In genomic region chr8:60933617-60934016, GRCm38 (mm10) we compare ENCODE assay signal across 21 mouse cellular contexts. TPM values are rescaled to one million over a fixed set of nuclear protein-coding genes. Genes with fewer than 3 reads are reported as not detected.
DNase-seq lines count a peak whose midpoint lies in the region; ATAC-seq and TF ChIP-seq lines count a peak whose summit lies in the region.
"Had no signal": no experiment of that assay in that cellular context is flagged by ENCODE, and none has a peak within 500 bp of the region (broad histone marks: within the 10 kb centered on the region; RNA-seq: fewer than 3 reads in every experiment).

No protein-coding gene starts in this region.

- in situ Hi-C loops in Patski (cut with MboI; ENCODE audit: low pct_unique_long_range_greater_than_20kb): no loop called here

- DNase-seq in gastrocnemius, adult 2 months: no peak
- DNase-seq in gastrocnemius, postnatal 14 days: no peak
- no peak for DNase-seq in left cerebral cortex, adult 2 months (ENCODE audit: extremely low spot score in 1 of 2, low spot score in 2 of 2)
- no peak for DNase-seq in left cerebral cortex, postnatal 4 days
- peak; percentile 30 for DNase-seq in 416B (ENCODE audit: low read depth)
- no peak for DNase-seq in Patski (ENCODE audit: low read depth, low spot score)
- no peak for DNase-seq in embryo, embryonic 10.5 days (ENCODE audit: low spot score)
- DNase-seq: adrenal gland, postnatal 36 days; cerebellum, adult 9-10 months; gastrocnemius, postnatal 36 days; heart, postnatal 36 days; kidney, adult 9 months; layer of hippocampus, postnatal 36 days; right cerebral cortex, postnatal 14 days; thymus, postnatal 25 days had no signal

- H3K4me3 ChIP-seq in gastrocnemius, adult 2 months: no peak overlapping the region
- no peak overlapping the region for H3K4me3 ChIP-seq in left cerebral cortex, adult 2 months
- H3K4me3 ChIP-seq: embryonic facial prominence, embryonic 15.5 days; forebrain, embryonic 10.5 days; midbrain, embryonic 12.5 days had no signal

- H3K27me3 ChIP-seq in Patski: no peaks in the 10 kb centered on the region
- H3K27me3 ChIP-seq: embryonic facial prominence, embryonic 15.5 days; midbrain, embryonic 12.5 days had no signal

- no peak overlapping the region for H3K27ac ChIP-seq in gastrocnemius, adult 2 months
- no peak overlapping the region for H3K27ac ChIP-seq in left cerebral cortex, adult 2 months
- H3K27ac ChIP-seq: embryonic facial prominence, embryonic 15.5 days; forebrain, embryonic 10.5 days; macrophage; midbrain, embryonic 12.5 days had no signal

- CTCF ChIA-PET in Patski (lab: Charles Lee): interaction anchor here (2.6 kb wide), 1 partner anchor 15 kb away, joined by 12 read pairs; no protein-coding TSS in a partner anchor

- ATAC-seq in Patski: no peak
- ATAC-seq: activated CD4-positive, CD25-positive, alpha-beta regulatory T cell, adult 4 months; hindbrain, embryonic 16.5 days had no signal

- POLR2A ChIA-PET in Patski (lab: Charles Lee): no interaction called here

- TF ChIP-seq CTCF in gastrocnemius, adult 2 months (IDR thresholded peaks at IDR 0.05): peak; percentile 39
- peak; percentile 41 for TF ChIP-seq CTCF in left cerebral cortex, adult 2 months (IDR thresholded peaks at IDR 0.05)
- peak; percentile 63 for TF ChIP-seq CTCF in Patski (IDR thresholded peaks at IDR 0.05)

- intact Hi-C loops in gastrocnemius, adult 2 months (cut with DNase I): no loop called here
- intact Hi-C loops in gastrocnemius, postnatal 14 days (cut with DNase I; ENCODE audit: low total_unique reads): no loop called here
- intact Hi-C loops in left cerebral cortex, adult 2 months (cut with DNase I): no loop called here
- intact Hi-C loops in left cerebral cortex, postnatal 4 days (cut with DNase I): no loop called here

RNA-seq across cellular contexts. Expression of gene Hpf1, which starts 43.4 kb away (rescaled TPM):
- total RNA-seq in gastrocnemius, adult 2 months (2021): 1 to 10 TPM; 6.0 to 7.9 TPM
- 1 to 10 TPM; 6.6 to 8.5 TPM for total RNA-seq in gastrocnemius, postnatal 14 days (2021)
- 10 to 100 TPM; 45.8 to 51.3 TPM for total RNA-seq in left cerebral cortex, adult 2 months (2021)
- 10 to 100 TPM; 50.5 to 58.5 TPM for total RNA-seq in left cerebral cortex, postnatal 4 days (2021)
- 48.9 TPM for polyA plus RNA-seq in Patski (2021)

RNA-seq across cellular contexts. Expression of gene Clcn3, which starts 49.5 kb away (rescaled TPM):
- 10 to 100 TPM; 27.5 to 37.4 TPM for total RNA-seq in gastrocnemius, adult 2 months (2021)
- 10 to 100 TPM; 18.0 to 18.9 TPM for total RNA-seq in gastrocnemius, postnatal 14 days (2021)
- 100 to 1,000 TPM; 122 to 132 TPM for total RNA-seq in left cerebral cortex, adult 2 months (2021)
- 100 to 1,000 TPM; 122 to 123 TPM for total RNA-seq in left cerebral cortex, postnatal 4 days (2021)
- polyA plus RNA-seq in Patski (2021): 55.5 TPM

RNA-seq across cellular contexts. Expression of gene Nek1, which starts 59.4 kb away (rescaled TPM):
- 1 to 10 TPM; 3.8 to 4.7 TPM for total RNA-seq in gastrocnemius, adult 2 months (2021)
- total RNA-seq in gastrocnemius, postnatal 14 days (2021): 1 to 10 TPM; 4.0 to 5.8 TPM
- total RNA-seq in left cerebral cortex, adult 2 months (2021): 10 to 100 TPM; 29.9 to 31.8 TPM
- 10 to 100 TPM; 31.4 to 31.7 TPM for total RNA-seq in left cerebral cortex, postnatal 4 days (2021)
- 11.3 TPM for polyA plus RNA-seq in Patski (2021)

Comparison
In these comparisons a context has a peak if more than half of its experiments do, and no peak if none do; other contexts are left out.
1. RNA of gene Hpf1, which starts 43.4 kb away (total RNA-seq): 50.5 to 58.5 TPM in left cerebral cortex, postnatal 4 days and 45.8 to 51.3 TPM in left cerebral cortex, adult 2 months; 6.6 to 8.5 TPM in gastrocnemius, postnatal 14 days and 6.0 to 7.9 TPM in gastrocnemius, adult 2 months; every median in the first group is over 4 times any median in the second.
2. RNA of gene Nek1, which starts 59.4 kb away (total RNA-seq): 29.9 to 31.8 TPM in left cerebral cortex, adult 2 months and 31.4 to 31.7 TPM in left cerebral cortex, postnatal 4 days; 4.0 to 5.8 TPM in gastrocnemius, postnatal 14 days and 3.8 to 4.7 TPM in gastrocnemius, adult 2 months; every median in the first group is over 4 times any median in the second.
3. Peak in every context shown above with its lines, with median percentiles within 50 percentile points of each other: CTCF ChIP-seq.